Mouse (Mus musculus) cerebral cortex, adult 2 months (tissue): ENCODE results near the gene Vwa5a.

Experiments
- WGBS: fragments of 180-500 bp; shearing (Covaris S2); methylation state at CpG from one replicate; pipeline ENCODE4 v1.1.7; 2018; 5-methylcytosine and 5-hydroxymethylcytosine counted together

The Vwa5a gene

DNA sequence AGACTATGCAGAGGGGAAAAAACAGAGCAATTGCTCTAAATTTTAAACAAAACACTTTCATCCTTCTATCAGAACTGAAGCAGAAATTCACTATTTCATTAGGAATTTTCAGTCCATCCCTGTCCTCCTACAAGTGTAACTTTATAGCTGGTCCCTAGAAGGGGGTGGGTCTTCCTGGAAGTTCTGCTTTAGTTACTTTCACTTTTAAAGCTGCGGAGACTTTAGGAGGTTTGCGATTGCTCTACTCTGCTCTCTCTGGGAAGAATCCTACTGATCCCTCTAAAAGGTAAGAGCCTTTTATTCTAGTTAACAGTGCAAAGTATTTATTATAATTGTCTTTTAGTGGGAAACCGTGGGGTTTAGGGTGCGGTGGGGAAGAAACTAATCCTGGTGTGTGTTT, at the start of gene Vwa5a:
TSS of gene Vwa5a (plus strand) at position 167 of the 400 bp plus-strand sequence.
- 5% methylated on average over 4 of the region's 4 CpGs for WGBS

DNA sequence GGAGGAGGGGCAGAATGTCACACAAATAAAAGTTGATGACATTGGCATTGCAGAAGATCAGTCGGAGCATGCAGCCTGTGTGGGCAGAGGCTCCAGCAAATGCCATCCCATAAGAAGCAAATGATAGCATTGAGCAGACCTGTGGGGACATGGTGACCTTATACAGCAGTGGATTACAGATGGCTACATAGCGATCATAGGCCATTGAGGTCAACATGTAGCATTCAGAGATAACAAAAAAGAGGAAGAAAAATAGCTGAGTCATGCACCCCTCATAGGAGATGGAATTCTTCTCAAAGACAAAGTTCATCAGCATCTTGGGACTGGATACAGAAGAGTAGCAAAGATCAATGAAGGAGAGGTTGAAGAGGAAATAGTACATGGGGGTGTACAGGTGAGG, 45.2 kb upstream of the Vwa5a start:
- WGBS = 80% methylated on average over 2 of the region's 2 CpGs

DNA sequence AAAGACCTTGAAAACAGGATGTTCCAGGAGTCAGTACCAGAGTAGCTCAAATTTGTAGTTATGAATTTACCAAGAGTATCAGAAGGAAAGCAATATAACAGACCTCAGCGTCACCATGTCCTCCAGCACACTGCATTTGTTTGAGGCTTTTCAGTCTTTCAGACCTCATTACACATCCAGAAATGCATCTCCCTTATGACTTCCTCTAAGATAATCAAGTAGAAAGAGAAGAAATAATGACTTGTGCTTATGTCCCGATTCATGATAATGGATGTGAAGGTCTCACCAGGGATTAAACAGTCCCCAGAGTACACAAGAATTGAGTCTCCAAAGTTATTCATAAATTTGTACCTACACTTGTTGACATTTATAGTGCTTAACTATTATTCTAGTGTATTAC, 43.6 kb upstream of the Vwa5a start, which contains the start of gene Olfr918:
TSS of gene Olfr918 (minus strand) at position 101 of the 400 bp plus-strand sequence.
- 83% methylated on average over 2 of the region's 2 CpGs for WGBS

- WGBS = 20% methylated on average over 3 of the region's 3 CpGs
These were observed 916 bp downstream of the Vwa5a start for GRCm38 (mm10) chr9:38718927-38719441.

- WGBS = 96% methylated on average over 1 of the region's 1 CpGs
These were observed 6.0 kb downstream of the Vwa5a start for GRCm38 (mm10) chr9:38724044-38724443.

DNA sequence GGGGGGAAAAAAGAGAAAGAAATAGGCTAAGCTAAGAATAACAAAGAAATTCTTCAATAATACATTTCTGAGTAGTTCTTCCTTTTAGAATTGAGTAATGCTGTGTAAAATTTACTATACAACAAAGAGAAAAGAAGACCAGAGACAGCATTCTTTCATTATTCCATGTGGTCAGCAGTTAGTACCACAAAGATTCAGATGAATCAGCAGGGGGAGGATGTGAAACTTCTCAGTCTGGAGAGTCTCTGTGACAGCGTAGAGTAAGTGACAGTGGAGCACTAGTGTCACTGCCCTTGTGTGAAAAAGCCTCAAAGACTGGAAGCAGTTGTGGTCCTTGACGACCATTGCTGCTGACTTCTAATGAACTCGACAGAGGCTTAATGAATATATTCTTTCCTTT, 10.2 kb downstream of the Vwa5a start:
- WGBS = 75% methylated on average over 3 of the region's 3 CpGs

- WGBS = 89% methylated on average over 1 of the region's 1 CpGs
These were observed 23.3 kb downstream of the Vwa5a start for GRCm38 (mm10) chr9:38741408-38741807.

- WGBS = 97% methylated on average over 4 of the region's 4 CpGs
These were observed 26.7 kb downstream of the Vwa5a start for GRCm38 (mm10) chr9:38744619-38745315.

DNA sequence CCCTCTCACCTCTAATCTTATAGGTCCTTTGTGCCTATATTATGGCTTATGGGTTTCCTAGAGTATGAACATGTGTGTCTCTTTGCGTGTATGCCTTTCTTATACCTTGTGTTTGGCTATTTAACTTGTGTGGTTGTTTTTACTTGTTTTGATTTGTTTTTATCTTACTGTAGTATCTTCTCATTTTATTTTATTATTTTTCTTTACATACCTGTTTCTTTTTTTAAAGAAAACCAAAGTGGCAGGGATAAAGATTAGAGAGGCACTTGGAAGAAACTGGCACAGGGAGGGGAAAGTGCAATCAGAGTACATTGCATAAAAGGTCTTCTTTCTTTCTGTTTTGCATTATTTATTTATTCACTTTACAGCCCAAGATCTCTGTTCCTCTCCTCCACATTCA, 33.9 kb downstream of the Vwa5a start, which contains the start of gene Olfr920:
TSS of gene Olfr920 (plus strand) at position 301 of the 400 bp plus-strand sequence.
- 98% methylated on average over 1 of the region's 1 CpGs for WGBS

DNA sequence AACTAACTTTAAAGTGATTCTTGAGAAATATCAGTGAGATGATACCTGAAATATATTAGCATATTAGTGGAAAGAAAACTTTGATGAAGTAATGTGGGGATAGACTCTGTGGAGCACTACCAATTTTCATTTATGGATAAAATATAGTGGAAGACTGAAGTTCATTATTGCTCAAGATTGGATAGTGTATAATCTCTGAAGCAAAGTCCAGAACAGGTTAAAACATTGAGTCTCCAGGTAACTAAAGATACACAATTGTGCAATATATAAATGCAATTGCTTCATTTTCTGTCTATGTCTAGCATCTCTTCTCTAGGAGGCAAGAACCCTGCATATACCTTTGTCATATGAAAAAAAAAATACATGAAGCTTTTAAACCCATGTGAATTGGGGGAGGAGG, 54.7 kb downstream of the Vwa5a start, which contains the start of gene Olfr921:
TSS of gene Olfr921 (plus strand) at position 301 of the 400 bp plus-strand sequence.

DNA sequence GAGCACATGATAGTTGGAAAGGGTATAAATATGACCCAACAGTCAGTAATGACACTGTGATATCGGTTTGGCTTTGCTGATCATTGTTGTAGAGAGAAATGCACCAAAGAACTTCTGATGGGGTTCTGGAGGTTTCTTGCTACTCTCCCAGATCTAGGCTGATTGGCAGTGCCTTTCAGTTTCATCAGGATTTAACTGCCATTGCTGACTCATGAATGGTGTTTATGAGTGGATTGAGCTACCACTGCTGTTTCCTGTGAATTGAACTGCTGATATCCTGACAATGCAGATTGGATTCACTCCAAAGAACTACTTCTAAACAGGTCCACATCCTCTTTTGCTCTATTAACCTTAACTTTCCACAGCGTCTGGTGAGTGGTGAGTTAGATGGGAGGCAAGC, 74.6 kb downstream of the Vwa5a start:
- 84% methylated on average over 2 of the region's 2 CpGs for WGBS
